Comparison of ENCODE assay signal across 7 mouse cellular contexts in genomic region chr15:78927788-78928457, GRCm38 (mm10). TPM values are rescaled to one million over a fixed set of nuclear protein-coding genes. Genes with fewer than 3 reads are reported as not detected.
DNase-seq lines count a peak whose midpoint lies in the region; ATAC-seq and TF ChIP-seq lines count a peak whose summit lies in the region.

No protein-coding gene starts in this region.

- no peak overlapping the region for H3K27ac ChIP-seq in neural tube, embryonic 12.5 days

- H3K27me3 ChIP-seq in Patski = no peaks in the 10 kb centered on the region
- H3K27me3 ChIP-seq in neural tube, embryonic 12.5 days (replicated peaks) = no peaks in the 10 kb centered on the region; the same call in 1 of the 2 replicates

- peak overlapping the region; percentile 22 for H3K4me3 ChIP-seq in neural tube, embryonic 12.5 days

- DNase-seq in Patski (ENCODE audit: low read depth, low spot score) = no peak
- DNase-seq in embryo, embryonic 10 days (ENCODE audit: low spot score) = peak; percentile 81
- peak; percentile 81 to 92 for DNase-seq in heart, adult 18-20 months
- DNase-seq in kidney, adult 11 months = peak; percentile 74
- DNase-seq in lung, adult 18-20 months = peak; percentile 78 to 85
- DNase-seq in telencephalon, adult 2 months (ENCODE audit: low read depth, low spot score) = peak; percentile 51

- peak overlapping the region; percentile 55 for H3K4me2 ChIP-seq in neural tube, embryonic 12.5 days (replicated peaks)

- WGBS in neural tube, embryonic 12.5 days = under 1% methylated on average over 35 of the region's 35 CpGs

- H3K4me1 ChIP-seq in neural tube, embryonic 12.5 days = peaks cover 32% of the 10 kb centered on the region

- peak overlapping the region; percentile 44; the same call in 1 of the 2 replicates for H3K9ac ChIP-seq in neural tube, embryonic 12.5 days

- H3K36me3 ChIP-seq in neural tube, embryonic 12.5 days = 0 out of 2 replicates have a peak, but pooled peaks cover 4% of the 10 kb centered on the region

- peak; percentile 55 for ATAC-seq in Patski
- peak; percentile 42; the same call in 1 of the 2 replicates for ATAC-seq in neural tube, embryonic 12.5 days (ENCODE audit: low FRiP score, low read depth)

- no peak for TF ChIP-seq CTCF in Patski (IDR thresholded peaks at IDR 0.05)

- in situ Hi-C loops in Patski (cut with MboI; ENCODE audit: low pct_unique_long_range_greater_than_20kb) = no loop called here

- POLR2A ChIA-PET in Patski (lab: Charles Lee) = interaction anchor here (2.8 kb wide), 1 partner anchor 13 kb away, joined by 25 read pairs; the partner anchor contains the start of gene Pdxp

- CTCF ChIA-PET in Patski (lab: Charles Lee) = interaction anchor here (0.8 to 12.4 kb wide), 2 partner anchors 9 to 13 kb away, joined by 4 to 136 read pairs; partner anchors contain the start of gene Pdxp

- no peaks in the 10 kb centered on the region for H3K9me3 ChIP-seq in neural tube, embryonic 12.5 days

RNA-seq across cellular contexts. Expression of gene Lgals1, which starts 1.4 kb away (rescaled TPM):
- 2,052 TPM for polyA plus RNA-seq in Patski (2021)
- total RNA-seq in heart, adult 18-20 months (2021) = 100 to 1,000 TPM; 185 to 222 TPM
- polyA plus RNA-seq in neural tube, embryonic 12.5 days (2016; fragmentation: Nextera tagmentation; extraction: Ambion mirVana) = 327 and 328 TPM in 2 replicates

RNA-seq across cellular contexts. Expression of gene Nol12, which starts 6.8 kb away (rescaled TPM):
- polyA plus RNA-seq in Patski (2021) = 46.7 TPM
- 10 to 100 TPM; 15.7 to 19.1 TPM for total RNA-seq in heart, adult 18-20 months (2021)
- 58.4 and 62.4 TPM in 2 replicates for polyA plus RNA-seq in neural tube, embryonic 12.5 days (2016; fragmentation: Nextera tagmentation; extraction: Ambion mirVana)

RNA-seq across cellular contexts. Expression of gene Pdxp, which starts 14.2 kb away (rescaled TPM):
- polyA plus RNA-seq in Patski (2021) = 10.6 TPM
- under 1 TPM; 0.62 to 0.64 TPM for total RNA-seq in heart, adult 18-20 months (2021)
- polyA plus RNA-seq in neural tube, embryonic 12.5 days (2016; fragmentation: Nextera tagmentation; extraction: Ambion mirVana) = 44.6 and 47.1 TPM in 2 replicates

RNA-seq across cellular contexts. Expression of gene Triobp, which starts 19.6 kb away (rescaled TPM):
- 135 TPM for polyA plus RNA-seq in Patski (2021)
- 10 to 100 TPM; 25.5 to 30.2 TPM for total RNA-seq in heart, adult 18-20 months (2021)
- polyA plus RNA-seq in neural tube, embryonic 12.5 days (2016; fragmentation: Nextera tagmentation; extraction: Ambion mirVana) = 35.2 and 42.0 TPM in 2 replicates

RNA-seq across cellular contexts. Expression of gene Sh3bp1, which starts 28.4 kb away (rescaled TPM):
- polyA plus RNA-seq in Patski (2021) = 13.6 TPM
- 1 to 10 TPM; 3.5 to 7.1 TPM for total RNA-seq in heart, adult 18-20 months (2021)
- polyA plus RNA-seq in neural tube, embryonic 12.5 days (2016; fragmentation: Nextera tagmentation; extraction: Ambion mirVana) = 9.6 and 10.0 TPM in 2 replicates
